Mouse (Mus musculus) lung, postnatal 0 days (tissue): ENCODE measurements at regions not wholly inside any gene's neighbourhood (a gene's known extent, or its start where the extent isn't known, plus 50 kb on each side); places are given as distances from the start of the nearest gene placed in this dataset.

ENCODE experiments used
- ATAC-seq: fragments of 200-750 bp; cut with Nextera tagmentation; 2 replicates; pipeline ENCODE4 v1.8.0; 2017; ENCODE audit warnings: moderate library complexity
- DNase-seq: peaks from one replicate; pipeline ENCODE4 v3.0.0-alpha.2; 2016; ENCODE audit warnings: low spot score
- H3K27ac ChIP-seq: fragments of 300-500 bp; sonication (generic); 2 replicates; pipeline ENCODE4 v1.5.1; 2014; ENCODE audit warnings: antibody characterized with exemption, mild to moderate bottlenecking, low read length, mixed read lengths
- H3K27me3 ChIP-seq: fragments of 300-500 bp; sonication (generic); replicated peaks from 2 replicates; pipeline ENCODE4 v1.6.1; 2014; ENCODE audit warnings: low read length, mixed read lengths; ENCODE audit not compliant: insufficient read depth
- H3K36me3 ChIP-seq: fragments of 300-500 bp; sonication (generic); 2 replicates; pipeline ENCODE4 v1.6.1; 2014; ENCODE audit warnings: low read length, mixed read lengths; ENCODE audit not compliant: insufficient read depth
- H3K4me1 ChIP-seq: fragments of 300-500 bp; sonication (generic); 2 replicates; pipeline ENCODE4 v1.6.1; 2014; ENCODE audit warnings: antibody characterized with exemption, low read depth, low read length, mixed read lengths; ENCODE audit not compliant: insufficient read depth
- H3K4me2 ChIP-seq: fragments of 300-500 bp; sonication (generic); replicated peaks from 2 replicates; pipeline ENCODE4 v1.6.1; 2014; ENCODE audit warnings: low read depth, mild to moderate bottlenecking, low read length, moderate library complexity, mixed read lengths
- H3K4me3 ChIP-seq: fragments of 300-500 bp; sonication (generic); 2 replicates; pipeline ENCODE4 v1.5.1; 2014; ENCODE audit warnings: low read depth, low read length
- H3K9ac ChIP-seq: fragments of 300-500 bp; sonication (generic); replicated peaks from 2 replicates; pipeline ENCODE4 v1.6.1; 2014; ENCODE audit warnings: low read depth, mild to moderate bottlenecking
- H3K9me3 ChIP-seq: fragments of 300-500 bp; sonication (generic); 2 replicates; pipeline ENCODE4 v1.6.1; 2016; ENCODE audit warnings: low read length, mixed read lengths
- CTCF ChIP-seq: IDR thresholded peaks from 2 replicates; pipeline ENCODE4 v1.5.1; 2016; ENCODE audit warnings: antibody characterized with exemption, mild to moderate bottlenecking
- EP300 ChIP-seq: IDR thresholded peaks from 2 replicates; pipeline ENCODE4 v1.6.1; 2016; ENCODE audit warnings: antibody characterized with exemption, mild to moderate bottlenecking, control low read depth
- WGBS: fragments of 180-500 bp; shearing (Covaris S2); extraction: QIAGEN DNeasy Blood & Tissue Kit; methylation state at CpG from one replicate; pipeline ENCODE4 v1.1.7; 2014; 5-methylcytosine and 5-hydroxymethylcytosine counted together

DNA sequence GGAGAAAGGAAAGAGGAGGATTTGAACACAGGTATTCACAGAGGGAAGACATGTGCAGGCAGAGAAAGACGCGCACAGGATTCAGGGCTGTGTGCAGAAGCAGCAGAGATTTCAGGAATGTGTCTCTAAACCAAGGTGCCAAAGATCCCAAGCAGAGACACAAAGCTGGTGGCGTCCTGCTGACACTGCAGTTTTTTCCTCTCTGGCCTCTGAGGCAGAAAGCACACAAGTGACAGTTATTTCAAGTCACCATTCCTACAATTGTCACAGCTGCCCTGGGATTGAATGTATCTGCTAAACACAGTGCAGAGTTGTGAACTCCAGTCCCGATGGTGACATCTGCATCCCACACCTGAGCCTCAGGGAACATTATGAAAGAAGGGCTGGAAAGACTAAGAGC lies 107.1 kb upstream of the Slc22a12 start:
- Histone ChIP-seq H3K4me1 (no peaks in the 10 kb centered on the region), H3K4me3 (no peak overlapping the region), H3K36me3 (no peaks in the 10 kb centered on the region), H3K27ac (no peak overlapping the region), H3K27me3 (no peaks in the 10 kb centered on the region), H3K9ac (no peak overlapping the region), H3K9me3 (no peaks in the 10 kb centered on the region), H3K4me2 (no peak overlapping the region)
- ATAC-seq (no peak), DNase-seq (no peak)
- TF ChIP-seq EP300, result no peak
- TF ChIP-seq CTCF, result no peak
- 64% methylated on average over 4 of the region's 4 CpGs for WGBS

DNA sequence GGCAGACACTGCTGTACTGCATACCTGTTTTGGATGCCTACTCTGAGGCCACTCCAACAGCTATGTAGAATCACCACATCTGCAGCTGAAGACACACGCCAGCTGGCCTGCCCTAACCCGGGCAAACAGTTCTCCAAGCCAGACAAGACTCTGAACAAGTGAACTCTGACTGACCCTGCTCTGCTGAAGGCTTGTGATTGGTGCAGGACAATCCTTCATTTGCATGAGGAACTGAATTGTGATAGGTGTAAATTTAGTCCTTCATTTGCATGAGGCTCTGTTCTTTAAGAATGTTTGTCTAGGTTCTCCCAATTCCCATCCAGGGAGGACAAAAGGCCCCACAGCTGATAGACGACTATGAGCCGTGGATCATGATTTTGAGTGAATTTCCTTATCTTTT lies 104.9 kb upstream of the Slc22a12 start:
- Histone ChIP-seq H3K27ac (no peak overlapping the region), H3K4me1 (no peaks in the 10 kb centered on the region), H3K4me3 (no peak overlapping the region), H3K36me3 (no peaks in the 10 kb centered on the region), H3K9ac (no peak overlapping the region), H3K9me3 (no peaks in the 10 kb centered on the region), H3K4me2 (no peak overlapping the region), H3K27me3 (no peaks in the 10 kb centered on the region)
- WGBS, result 79% methylated on average over 4 of the region's 4 CpGs
- DNase-seq (no peak), ATAC-seq (no peak)
- TF ChIP-seq CTCF (no peak), EP300 (no peak)

DNA sequence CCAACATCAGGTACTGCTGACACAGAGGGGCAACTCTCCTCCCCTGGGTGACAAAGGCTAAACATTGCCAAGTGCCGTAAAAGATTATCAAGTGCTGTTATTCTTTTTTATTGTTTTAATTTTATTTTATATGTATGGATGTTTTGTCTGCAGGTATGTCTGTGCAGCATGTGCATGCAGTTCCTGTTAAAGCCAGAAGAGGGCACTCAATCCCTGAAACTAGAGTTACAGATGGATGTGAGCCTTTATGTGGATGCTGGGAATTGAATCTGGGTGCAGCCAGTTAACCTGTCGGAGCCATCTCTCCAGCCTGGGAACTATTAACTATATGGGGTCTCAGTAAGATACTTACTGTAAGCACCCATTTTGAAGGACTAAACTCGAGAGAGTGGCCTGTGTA lies 104.4 kb upstream of the Slc22a12 start:
- no peak for DNase-seq
- H3K36me3 ChIP-seq, result no peaks in the 10 kb centered on the region
- H3K27ac ChIP-seq, result no peak overlapping the region
- no peak overlapping the region for H3K9ac ChIP-seq
- no peak overlapping the region for H3K4me2 ChIP-seq
- 88% methylated on average over 3 of the region's 3 CpGs for WGBS
- H3K9me3 ChIP-seq, result no peaks in the 10 kb centered on the region
- no peaks in the 10 kb centered on the region for H3K4me1 ChIP-seq
- H3K4me3 ChIP-seq, result no peak overlapping the region
- TF ChIP-seq CTCF, result no peak; the same call in 1 of the 2 replicates
- TF ChIP-seq EP300, result no peak
- ATAC-seq, result no peak
- H3K27me3 ChIP-seq, result no peaks in the 10 kb centered on the region

DNA sequence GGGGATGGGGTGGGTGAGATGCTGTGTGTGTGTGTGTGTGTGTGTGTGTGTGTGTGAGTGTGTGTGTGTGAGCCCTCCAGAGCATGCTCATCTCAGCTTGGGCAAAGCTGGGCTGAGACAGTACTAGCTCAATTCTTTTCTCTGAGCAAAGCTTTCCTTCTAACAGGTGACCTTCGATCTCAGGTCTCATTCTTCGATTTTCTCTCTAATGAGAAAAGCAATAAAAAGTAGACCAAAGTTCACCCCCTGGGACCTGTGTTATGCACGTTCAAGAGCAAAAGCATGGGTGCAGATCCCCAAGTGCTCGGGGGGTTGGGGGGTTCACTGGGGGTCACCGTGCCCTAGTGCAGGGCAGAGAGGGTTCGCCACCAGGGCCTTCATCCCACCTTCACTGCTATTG lies 103.1 kb upstream of the Slc22a12 start:
- Histone ChIP-seq H3K4me3 (no peak overlapping the region), H3K9ac (no peak overlapping the region), H3K9me3 (no peaks in the 10 kb centered on the region), H3K27me3 (no peaks in the 10 kb centered on the region), H3K4me1 (no peaks in the 10 kb centered on the region), H3K4me2 (no peak overlapping the region), H3K36me3 (no peaks in the 10 kb centered on the region), H3K27ac (no peak overlapping the region)
- no peak for TF ChIP-seq EP300
- TF ChIP-seq CTCF, result no peak
- no peak for DNase-seq
- no peak for ATAC-seq
- WGBS, result 86% methylated on average over 6 of the region's 6 CpGs

DNA sequence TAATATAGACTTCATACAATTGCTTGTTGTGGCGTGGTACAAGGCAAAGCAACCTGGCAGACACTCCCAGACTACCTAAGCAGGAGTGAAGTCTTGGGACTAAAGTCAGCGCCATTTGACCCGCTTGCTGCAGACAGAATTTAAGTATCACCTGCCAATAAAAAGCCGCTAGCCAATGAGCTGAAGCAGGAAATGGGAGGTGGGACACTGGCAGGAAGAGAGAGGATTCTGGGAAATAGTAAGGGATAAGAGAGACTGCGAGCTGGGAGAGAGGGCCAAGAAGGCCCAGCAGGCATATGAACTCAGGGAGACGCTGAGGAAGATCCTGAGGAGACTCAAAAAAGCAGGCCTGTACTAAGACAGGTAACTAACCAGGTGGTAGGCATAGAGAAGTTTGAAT lies 102.0 kb upstream of the Slc22a12 start:
- H3K27me3 ChIP-seq, result no peaks in the 10 kb centered on the region
- TF ChIP-seq CTCF (no peak), EP300 (no peak)

DNA sequence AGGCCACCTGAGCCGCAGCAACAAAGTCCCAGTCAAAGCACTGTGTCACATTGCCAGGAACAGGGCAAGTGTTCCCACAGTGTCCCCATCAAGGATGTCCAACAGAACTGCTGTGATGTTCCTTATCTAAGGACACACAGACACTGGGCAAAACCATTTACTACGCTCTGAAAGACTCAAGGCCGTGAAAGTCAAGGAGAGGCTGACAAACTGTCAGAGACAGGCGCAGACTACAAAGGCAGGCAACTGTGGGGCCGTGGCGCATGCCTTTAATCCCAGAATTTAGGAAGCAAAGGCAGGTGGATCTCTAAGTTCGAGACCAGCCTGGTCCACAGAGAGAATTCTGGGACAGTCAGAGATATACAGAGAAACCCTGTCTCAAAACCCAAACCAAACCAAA lies 96.8 kb upstream of the Slc22a12 start:
- Histone ChIP-seq H3K27ac (no peak overlapping the region), H3K36me3 (no peaks in the 10 kb centered on the region), H3K4me1 (no peaks in the 10 kb centered on the region), H3K27me3 (no peaks in the 10 kb centered on the region), H3K9ac (no peak overlapping the region), H3K4me3 (no peak overlapping the region), H3K4me2 (no peak overlapping the region), H3K9me3 (no peaks in the 10 kb centered on the region)
- 77% methylated on average over 7 of the region's 7 CpGs for WGBS
- TF ChIP-seq CTCF, result no peak
- TF ChIP-seq EP300, result no peak
- no peak for ATAC-seq
- DNase-seq, result no peak

More for the DNA sequence above, 102.0 kb upstream of the Slc22a12 start:
- Histone ChIP-seq H3K9me3 (no peaks in the 10 kb centered on the region), H3K36me3 (no peaks in the 10 kb centered on the region), H3K27ac (no peak overlapping the region), H3K4me1 (no peaks in the 10 kb centered on the region), H3K4me3 (no peak overlapping the region), H3K9ac (no peak overlapping the region), H3K4me2 (no peak overlapping the region)
- 84% methylated on average over 6 of the region's 6 CpGs for WGBS
- DNase-seq (no peak), ATAC-seq (no peak)

DNA sequence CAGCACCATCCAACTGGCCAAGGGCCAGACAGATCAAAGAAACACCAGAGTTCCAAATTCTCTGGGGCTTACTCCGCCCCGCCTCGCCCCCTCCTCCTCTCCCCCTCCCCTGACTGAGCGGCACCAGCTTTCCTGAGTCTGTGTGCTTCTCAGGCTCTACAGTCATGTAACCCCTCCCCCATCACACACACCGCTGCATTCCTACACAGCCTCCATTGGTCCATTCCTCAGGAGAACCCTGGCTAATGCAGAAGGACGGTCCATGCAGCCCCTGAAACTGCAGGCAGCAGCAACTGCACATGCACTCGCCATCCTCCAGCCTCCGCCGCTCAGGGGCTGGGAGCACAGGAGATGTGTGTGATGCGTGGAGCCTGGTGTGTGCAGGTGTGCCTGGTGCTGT lies 90.6 kb upstream of the Slc22a12 start:
- no peak overlapping the region for H3K4me3 ChIP-seq
- WGBS, result 32% methylated on average over 8 of the region's 10 CpGs

More for the DNA sequence above, 90.6 kb upstream of the Slc22a12 start:
- Histone ChIP-seq H3K27me3 (no peaks in the 10 kb centered on the region), H3K9me3 (no peaks in the 10 kb centered on the region), H3K4me1 (no peaks in the 10 kb centered on the region), H3K4me2 (no peak overlapping the region), H3K36me3 (no peaks in the 10 kb centered on the region), H3K9ac (no peak overlapping the region), H3K27ac (no peak overlapping the region)
- ATAC-seq, result no peak
- DNase-seq, result no peak
- TF ChIP-seq EP300, result no peak
- no peak for TF ChIP-seq CTCF
